Mouse (Mus musculus) myocyte (in vitro differentiated cells): Measurements from ENCODE around the gene Cdc34.

Experiments
- CEBPB ChIP-seq: IDR thresholded peaks from 2 replicates; pipeline ENCODE4 v1.6.1; 2011; ENCODE audit warnings: mild to moderate bottlenecking, moderate library complexity; ENCODE audit not compliant: poor library complexity, insufficient read depth, severe bottlenecking
- MAX ChIP-seq: IDR thresholded peaks from one replicate; pipeline ENCODE4 v1.6.1; 2011; ENCODE audit warnings: low read depth, mild to moderate bottlenecking, control low read depth
- POLR2A ChIP-seq: IDR thresholded peaks from one replicate; pipeline ENCODE4 v1.6.1; 2011; ENCODE audit warnings: low read depth, mild to moderate bottlenecking, control low read depth, moderate library complexity; ENCODE audit not compliant: insufficient read length
- TCF12 ChIP-seq: IDR thresholded peaks from one replicate; pipeline ENCODE4 v1.6.1; 2011; ENCODE audit warnings: mild to moderate bottlenecking, control low read depth; ENCODE audit not compliant: poor library complexity, insufficient read depth, severe bottlenecking

DNA sequence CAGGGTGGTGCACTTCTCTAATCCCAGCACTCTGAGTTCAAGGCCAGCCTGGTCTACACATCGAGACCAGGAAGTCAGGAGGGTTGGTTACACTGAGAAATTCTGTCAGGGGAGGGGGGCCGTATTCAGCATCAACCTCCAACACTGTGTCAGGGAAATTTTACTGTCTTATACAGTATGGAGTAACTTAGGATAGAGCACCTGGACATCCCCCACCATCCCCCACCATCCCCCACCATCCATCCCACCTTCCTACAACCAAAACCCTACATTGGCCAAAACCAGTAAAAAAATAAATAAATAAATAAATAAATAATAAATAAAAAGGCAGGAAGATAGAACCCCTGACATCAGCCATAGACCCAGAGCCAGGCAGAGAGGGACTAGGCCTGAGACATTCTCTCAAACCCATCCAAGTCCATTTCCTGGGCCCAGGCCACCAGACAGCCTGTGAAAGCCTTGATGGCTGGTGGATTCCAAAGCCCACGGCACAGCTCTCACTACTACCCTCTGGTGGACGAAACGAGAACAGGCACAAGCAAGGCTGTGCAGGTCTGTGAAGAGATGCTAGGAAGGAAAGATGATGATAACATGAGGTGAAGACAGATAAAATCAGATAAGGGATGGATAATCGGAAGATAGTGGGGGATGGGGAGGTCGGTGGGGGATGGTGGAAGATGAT lies 32.8 kb upstream of the Cdc34 start:
- no peak for TF ChIP-seq POLR2A
- TF ChIP-seq CEBPB = no peak
- no peak for TF ChIP-seq MAX
- TF ChIP-seq TCF12 = no peak
